Mouse (Mus musculus) embryonic stem cell, embryonic (primary cell): ENCODE data around the gene Rab36.

Source experiments
- CTCF ChIA-PET, 4 experiments: fragments of 300-600 bp in 2 of 4; fragments of 350-600 bp in 2 of 4; sonication (Branson Sonifier 250); formaldehyde crosslinking; loops; one replicate each; lab custom pipeline; 2022; ENCODE audit warnings: inconsistent platforms in 2 of 4; lab: Charles Lee
- POLR2A ChIA-PET, 4 experiments: fragments of 300-600 bp in 2 of 4; fragments of 350-600 bp in 2 of 4; sonication (Branson Sonifier 250); formaldehyde crosslinking; loops; one replicate each; lab custom pipeline; 2022; ENCODE audit warnings: antibody characterized with exemption in 4 of 4, inconsistent platforms in 1 of 4; lab: Charles Lee

Rab36 gene

GRCm38 (mm10) chr10:75036883-75037379 lies at the start of gene Rab36:
TSS of gene Rab36 (plus strand) at chr10:75037058.
- CTCF ChIA-PET, result interaction anchor here in 3 of 4 experiments (0.9 to 1.1 kb wide), 4 partner anchors 22 to 114 kb away, joined by 3 to 8 read pairs (median 6); no protein-coding TSS in a partner anchor
- POLR2A ChIA-PET, result interaction anchor here in 3 of 4 experiments (0.6 to 1.2 kb wide), 7 partner anchors 14 to 163 kb away, joined by 3 to 4 read pairs (median 3); partner anchors contain the start of genes Bcr (in 1 of the 3) and Gnaz (in 1 of the 3)

GRCm38 (mm10) chr10:74987698-74988470 lies 49.0 kb upstream of the Rab36 start:
- POLR2A ChIA-PET, result no interaction called here

GRCm38 (mm10) chr10:74989814-74990213 lies 47.0 kb upstream of the Rab36 start:
- ChIA-PET POLR2A (no interaction called here), CTCF (interaction anchor here in 1 of 4 experiments (0.5 kb wide), 1 partner anchor 49 kb away, joined by 3 read pairs; no protein-coding TSS in a partner anchor)

More at GRCm38 (mm10) chr10:74987698-74988470, 49.0 kb upstream of the Rab36 start:
- CTCF ChIA-PET, result no interaction called here

- CTCF ChIA-PET, result interaction anchor here in 1 of 4 experiments (0.8 kb wide), 1 partner anchor 160 kb away, joined by 4 read pairs; no protein-coding TSS in a partner anchor
- POLR2A ChIA-PET, result interaction anchor here in 1 of 4 experiments (1.4 kb wide), 1 partner anchor 25 kb away, joined by 4 read pairs; the partner anchor contains the start of gene Gnaz
Observed at GRCm38 (mm10) chr10:74990584-74991322, 46.1 kb upstream of the Rab36 start.

GRCm38 (mm10) chr10:74994863-74995262 lies 42.0 kb upstream of the Rab36 start:
- CTCF ChIA-PET, result interaction anchor here in 1 of 4 experiments (0.5 to 0.9 kb wide), 2 partner anchors 60 to 1897 kb away, joined by 3 read pairs; no protein-coding TSS in a partner anchor

GRCm38 (mm10) chr10:74995377-74995776 lies 41.5 kb upstream of the Rab36 start:
- CTCF ChIA-PET, result interaction anchor here in 2 of 4 experiments (0.6 to 0.9 kb wide), 2 partner anchors 60 to 504 kb away, joined by 3 read pairs; no protein-coding TSS in a partner anchor
- POLR2A ChIA-PET, result interaction anchor here in 2 of 4 experiments (0.5 to 0.8 kb wide), 3 partner anchors 13 to 22 kb away, joined by 3 to 5 read pairs (median 3); no protein-coding TSS in a partner anchor

More at GRCm38 (mm10) chr10:74994863-74995262, 42.0 kb upstream of the Rab36 start:
- POLR2A ChIA-PET, result interaction anchor here in 2 of 4 experiments (0.5 to 0.8 kb wide), 3 partner anchors 14 to 22 kb away, joined by 3 to 5 read pairs (median 3); no protein-coding TSS in a partner anchor

GRCm38 (mm10) chr10:75001391-75001790 lies 35.5 kb upstream of the Rab36 start:
- POLR2A ChIA-PET, result no interaction called here
- CTCF ChIA-PET, result interaction anchor here in 1 of 4 experiments (0.6 kb wide), 1 partner anchor 57 kb away, joined by 8 read pairs; no protein-coding TSS in a partner anchor

GRCm38 (mm10) chr10:75004067-75004466 lies 32.8 kb upstream of the Rab36 start:
- ChIA-PET CTCF (interaction anchor here in 2 of 4 experiments (1.1 to 1.9 kb wide), 2 partner anchors 16 to 147 kb away, joined by 3 to 5 read pairs; no protein-coding TSS in a partner anchor), POLR2A (no interaction called here)

- ChIA-PET CTCF (interaction anchor here in 2 of 4 experiments (0.7 to 1.2 kb wide), 2 partner anchors 40 to 72 kb away, joined by 3 to 4 read pairs; partner anchors contain the start of gene Gnaz (in 1 of the 2)), POLR2A (interaction anchor here in 2 of 4 experiments (0.6 to 1.0 kb wide), 4 partner anchors 42 to 208 kb away, joined by 3 to 9 read pairs (median 4); no protein-coding TSS in a partner anchor)
Observed at GRCm38 (mm10) chr10:75006889-75007662, 29.8 kb upstream of the Rab36 start.

GRCm38 (mm10) chr10:75010704-75011103 lies 26.2 kb upstream of the Rab36 start:
- POLR2A ChIA-PET, result interaction anchor here in 3 of 4 experiments (0.6 to 1.2 kb wide), 4 partner anchors 9 to 977 kb away, joined by 3 to 4 read pairs (median 4); no protein-coding TSS in a partner anchor
- CTCF ChIA-PET, result interaction anchor here in 2 of 4 experiments (0.6 to 1.0 kb wide), 2 partner anchors 9 to 76 kb away, joined by 3 read pairs; no protein-coding TSS in a partner anchor

GRCm38 (mm10) chr10:75015465-75015864 lies 21.4 kb upstream of the Rab36 start:
- ChIA-PET POLR2A (no interaction called here), CTCF (interaction anchor here in 2 of 4 experiments (0.6 to 0.7 kb wide), 2 partner anchors 17 to 143 kb away, joined by 3 to 4 read pairs; no protein-coding TSS in a partner anchor)

- POLR2A ChIA-PET, result interaction anchor here in 2 of 4 experiments (0.5 to 0.6 kb wide), 2 partner anchors 23 to 43 kb away, joined by 3 to 4 read pairs; no protein-coding TSS in a partner anchor
- CTCF ChIA-PET, result interaction anchor here in 3 of 4 experiments (0.6 to 0.7 kb wide), 5 partner anchors 33 to 816 kb away, joined by 3 to 7 read pairs (median 5); no protein-coding TSS in a partner anchor
Observed at GRCm38 (mm10) chr10:75016481-75016880, 20.4 kb upstream of the Rab36 start.

GRCm38 (mm10) chr10:75020271-75020670 lies 16.6 kb upstream of the Rab36 start:
- POLR2A ChIA-PET, result interaction anchor here in 2 of 4 experiments (1.0 to 1.8 kb wide), 3 partner anchors 9 to 85 kb away, joined by 4 to 5 read pairs (median 4); no protein-coding TSS in a partner anchor
- CTCF ChIA-PET, result interaction anchor here in 3 of 4 experiments (0.7 to 2.8 kb wide), 7 partner anchors 11 to 516 kb away, joined by 3 to 14 read pairs (median 4); no protein-coding TSS in a partner anchor

GRCm38 (mm10) chr10:75021138-75021537 lies 15.7 kb upstream of the Rab36 start:
- CTCF ChIA-PET, result interaction anchor here in 2 of 4 experiments (0.9 to 2.8 kb wide), 4 partner anchors 83 to 130 kb away, joined by 3 to 14 read pairs (median 4); no protein-coding TSS in a partner anchor
- POLR2A ChIA-PET, result no interaction called here

GRCm38 (mm10) chr10:75026491-75026890 lies 10.4 kb upstream of the Rab36 start:
- ChIA-PET CTCF (interaction anchor here in 2 of 4 experiments (1.1 to 1.3 kb wide), 1 partner anchor 125 kb away, joined by 4 read pairs; no protein-coding TSS in a partner anchor), POLR2A (interaction anchor here in 1 of 4 experiments (0.9 kb wide), 1 partner anchor 224 kb away, joined by 4 read pairs; no protein-coding TSS in a partner anchor)

- CTCF ChIA-PET, result no interaction called here
- POLR2A ChIA-PET, result no interaction called here
Observed at GRCm38 (mm10) chr10:75028743-75029142, 8.1 kb upstream of the Rab36 start.
